In the genomic region with DNA sequence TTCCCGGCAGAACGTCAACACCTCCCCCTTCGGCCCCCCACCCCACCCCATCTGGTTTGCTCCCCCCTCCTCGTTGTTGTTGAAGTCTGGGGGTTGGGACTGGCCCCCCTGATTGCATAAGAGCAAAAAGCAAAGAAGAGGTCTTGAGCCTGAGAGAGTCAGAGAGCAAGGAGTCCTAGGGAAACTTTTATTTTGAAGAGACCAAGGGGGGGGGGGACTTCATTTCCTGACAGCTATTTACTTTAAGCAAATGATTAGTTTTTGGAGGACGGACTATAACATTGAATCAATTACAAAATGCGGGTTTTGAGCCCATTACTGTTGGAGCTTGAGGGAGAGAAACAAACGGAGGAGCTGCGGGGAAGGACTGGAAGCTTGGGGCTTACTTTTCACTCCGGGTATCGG, we compare ENCODE assay signal across 7 mouse cellular contexts. TPM values are rescaled to one million over a fixed set of nuclear protein-coding genes. Genes with fewer than 3 reads are reported as not detected.
DNase-seq lines count a peak whose midpoint lies in the region; ATAC-seq and TF ChIP-seq lines count a peak whose summit lies in the region.

A gene (plus strand): TSS at position 272 of the 405 bp plus-strand sequence.

- H3K9me3 ChIP-seq in embryonic facial prominence, embryonic 10.5 days = no peaks in the 10 kb centered on the region
- H3K9me3 ChIP-seq in heart, embryonic 10.5 days = no peaks in the 10 kb centered on the region
- no peaks in the 10 kb centered on the region for H3K9me3 ChIP-seq in lung, embryonic 15.5 days

- H3K27ac ChIP-seq in embryonic facial prominence, embryonic 10.5 days (replicated peaks) = peak within 1 kb of the TSS; percentile 96
- H3K27ac ChIP-seq in heart, embryonic 10.5 days = peak within 1 kb of the TSS; percentile 88
- peak within 1 kb of the TSS; percentile 92 for H3K27ac ChIP-seq in lung, embryonic 15.5 days
- H3K27ac ChIP-seq in testis, adult 2 months (ENCODE audit: control insufficient read depth, insufficient read depth, low read depth, low read length) = peak within 1 kb of the TSS; percentile 57; the same call in 1 of the 2 replicates

- peaks cover 69% of the 10 kb centered on the region for H3K4me1 ChIP-seq in embryonic facial prominence, embryonic 10.5 days
- H3K4me1 ChIP-seq in heart, embryonic 10.5 days = peaks cover 66% of the 10 kb centered on the region
- peaks cover 25% of the 10 kb centered on the region for H3K4me1 ChIP-seq in lung, embryonic 15.5 days
- H3K4me1 ChIP-seq in testis, adult 2 months (ENCODE audit: control insufficient read depth, insufficient read depth, low read length) = peaks cover 27% of the 10 kb centered on the region

- peak within 1 kb of the TSS; percentile 80 for H3K4me3 ChIP-seq in embryonic facial prominence, embryonic 10.5 days
- H3K4me3 ChIP-seq in heart, embryonic 10.5 days = peak within 1 kb of the TSS; percentile 72
- H3K4me3 ChIP-seq in lung, embryonic 15.5 days = peak within 1 kb of the TSS; percentile 55
- peak within 1 kb of the TSS; percentile 68 for H3K4me3 ChIP-seq in testis, adult 2 months (ENCODE audit: control insufficient read depth, low read depth, low read length)

- H3K27me3 ChIP-seq in embryonic facial prominence, embryonic 10.5 days (replicated peaks; ENCODE audit: low read depth, poor library complexity, severe bottlenecking) = peaks cover 87% of the 10 kb centered on the region
- peaks cover 82% of the 10 kb centered on the region for H3K27me3 ChIP-seq in heart, embryonic 10.5 days (ENCODE audit: insufficient read depth, poor library complexity, severe bottlenecking)
- peaks cover 73% of the 10 kb centered on the region for H3K27me3 ChIP-seq in lung, embryonic 15.5 days
- peaks cover 7% of the 10 kb centered on the region; the same call in 1 of the 2 replicates for H3K27me3 ChIP-seq in testis, adult 2 months (ENCODE audit: control insufficient read depth, insufficient read depth, low read length)

- DNase-seq in adrenal gland, postnatal 10 days = peak; percentile 10
- DNase-seq in embryonic facial prominence, embryonic 10.5 days (ENCODE audit: low spot score) = peak; percentile 85
- DNase-seq in heart, embryonic 10.5 days (ENCODE audit: low spot score) = no peak
- peak; percentile 54 for DNase-seq in kidney, postnatal 14 days

- H3K36me3 ChIP-seq in embryonic facial prominence, embryonic 10.5 days (replicated peaks) = no peaks in the 10 kb centered on the region
- H3K36me3 ChIP-seq in heart, embryonic 10.5 days = no peaks in the 10 kb centered on the region
- no peaks in the 10 kb centered on the region for H3K36me3 ChIP-seq in lung, embryonic 15.5 days
- no peaks in the 10 kb centered on the region for H3K36me3 ChIP-seq in testis, adult 2 months (ENCODE audit: control insufficient read depth, insufficient read depth, low read length)

- H3K9ac ChIP-seq in lung, embryonic 15.5 days = peak within 1 kb of the TSS; percentile 61

- WGBS in embryonic facial prominence, embryonic 10.5 days = under 1% methylated on average over 10 of the region's 10 CpGs
- WGBS in heart, embryonic 10.5 days = 1% methylated on average over 10 of the region's 10 CpGs
- WGBS in lung, embryonic 15.5 days = 1% methylated on average over 10 of the region's 10 CpGs

- peak within 1 kb of the TSS; percentile 57 for H3K4me2 ChIP-seq in lung, embryonic 15.5 days

- TF ChIP-seq POLR2A in testis, adult 2 months (IDR thresholded peaks at IDR 0.05; ENCODE audit: control insufficient read depth, low read depth, low read length) = no peak

- no peak for TF ChIP-seq CTCF in testis, adult 2 months (IDR thresholded peaks at IDR 0.05; ENCODE audit: control insufficient read depth, insufficient read depth, insufficient replicate concordance, low read depth, low read length)

- peak; percentile 12; the same call in 1 of the 2 replicates for ATAC-seq in lung, embryonic 15.5 days (ENCODE audit: borderline replicate concordance, extremely low read depth, low FRiP score, low TSS enrichment)
- ATAC-seq in erythroid progenitor cell, adult 5-6 weeks (replicated peaks; ENCODE audit: low FRiP score, poor library complexity, severe bottlenecking) = no peak

RNA-seq across cellular contexts. Expression of the gene that starts here (rescaled TPM):
- total RNA-seq in adrenal gland, postnatal 10 days (2021) = 10 to 100 TPM; 32.1 to 35.6 TPM
- polyA plus RNA-seq in embryonic facial prominence, embryonic 10.5 days (2016; fragmentation: Nextera tagmentation; extraction: Ambion mirVana) = 44.2 and 56.6 TPM in 2 replicates
- polyA plus RNA-seq in heart, embryonic 10.5 days (2016; fragmentation: Nextera tagmentation; extraction: Ambion mirVana) = 23.8 and 37.4 TPM in 2 replicates
- 39.5 and 43.6 TPM in 2 replicates for polyA plus RNA-seq in lung, embryonic 15.5 days (2015; fragmentation: Nextera tagmentation; extraction: Ambion mirVana)
- polyA plus RNA-seq in testis, adult 2 months (2012; rRNA removed) = 3.9 TPM in 2 replicates
- 0.42 TPM in 1 of 2 replicates, not detected in the other for total RNA-seq in erythroid progenitor cell, adult 5-6 weeks (2015; ENCODE audit: low replicate concordance)
- total RNA-seq in erythroid progenitor cell, adult 5-6 weeks (2017; ENCODE audit: low replicate concordance) = 0.26 TPM in 1 of 2 replicates, not detected in the other

Comparison
In these comparisons a context has a peak if more than half of its experiments do, and no peak if none do; other contexts are left out.
1. RNA of the gene that starts here (total RNA-seq): 32.1 to 35.6 TPM in adrenal gland, postnatal 10 days; 0.26 to 0.42 TPM in erythroid progenitor cell, adult 5-6 weeks; every median in the first group is over 10 times any median in the second.
2. Peak in every context shown above with its lines, with median percentiles within 50 percentile points of each other: H3K27ac ChIP-seq and H3K4me3 ChIP-seq.